Mouse (Mus musculus): ENCODE measurements around the gene Sfrp4.

The Sfrp4 gene

GRCm38 (mm10) chr13:19640203-19640851, 17.4 kb downstream of the Sfrp4 start:
- DNase-seq: no peak

- no peak for DNase-seq
Measured at GRCm38 (mm10) chr13:19643519-19643918, 20.6 kb downstream of the Sfrp4 start.

- no peak for DNase-seq
Measured at GRCm38 (mm10) chr13:19644225-19644624, 21.3 kb downstream of the Sfrp4 start.

GRCm38 (mm10) chr13:19649824-19650223, 26.9 kb downstream of the Sfrp4 start:
- DNase-seq: no peak

GRCm38 (mm10) chr13:19652405-19652804, 29.5 kb downstream of the Sfrp4 start:
- DNase-seq: no peak

GRCm38 (mm10) chr13:19668355-19669140, 45.6 kb downstream of the Sfrp4 start:
- no peak for DNase-seq

GRCm38 (mm10) chr13:19674025-19674424, 51.1 kb downstream of the Sfrp4 start:
- no peak for DNase-seq

- DNase-seq: no peak
Measured at GRCm38 (mm10) chr13:19674601-19675000, 51.7 kb downstream of the Sfrp4 start.

Data from right cerebral cortex, postnatal 4 days (tissue).